Comparison of ENCODE assay signal across 8 mouse cellular contexts in genomic region chr8:94985023-94985422, GRCm38 (mm10). TPM values are rescaled to one million over a fixed set of nuclear protein-coding genes. Genes with fewer than 3 reads are reported as not detected.
DNase-seq lines count a peak whose midpoint lies in the region; ATAC-seq and TF ChIP-seq lines count a peak whose summit lies in the region.

No protein-coding gene starts in this region.

- DNase-seq in layer of hippocampus, adult 2 months (ENCODE audit: low spot score in 2 of 2), result no peak
- no peak for DNase-seq in layer of hippocampus, adult 9-11 months
- DNase-seq in forebrain, embryonic 11.5 days (ENCODE audit: low spot score), result no peak
- DNase-seq in testis, postnatal 10 days (ENCODE audit: low spot score), result peak; percentile 64
- no peak for DNase-seq in cerebellum, postnatal 36 days
- DNase-seq in lung, postnatal 10 days, result no peak

- H3K4me3 ChIP-seq in layer of hippocampus, adult 2 months, result peak overlapping the region; percentile 49
- H3K4me3 ChIP-seq in forebrain, embryonic 11.5 days (ENCODE audit: low read depth, low read length), result no peak overlapping the region
- H3K4me3 ChIP-seq in liver, embryonic 16.5 days (ENCODE audit: low read depth, low read length), result peak overlapping the region; percentile 73

- peak; percentile 54 for TF ChIP-seq CTCF in layer of hippocampus, adult 2 months (conservative IDR thresholded peaks at IDR 0.05)

- H3K4me2 ChIP-seq in forebrain, embryonic 11.5 days (ENCODE audit: low read depth, low read length, severe bottlenecking), result peak overlapping the region; percentile 9; the same call in 1 of the 2 replicates
- H3K4me2 ChIP-seq in liver, embryonic 16.5 days (ENCODE audit: low read depth, low read length), result peak overlapping the region; percentile 74

- no peaks in the 10 kb centered on the region for H3K36me3 ChIP-seq in forebrain, embryonic 11.5 days (ENCODE audit: control insufficient read depth, insufficient read depth, low read length)
- no peaks in the 10 kb centered on the region for H3K36me3 ChIP-seq in liver, embryonic 16.5 days (ENCODE audit: control insufficient read depth, insufficient read depth)

- H3K9ac ChIP-seq in forebrain, embryonic 11.5 days (ENCODE audit: low read length), result no peak overlapping the region
- H3K9ac ChIP-seq in liver, embryonic 16.5 days (ENCODE audit: low read depth, low read length), result peak overlapping the region; percentile 78

- H3K9me3 ChIP-seq in forebrain, embryonic 11.5 days (ENCODE audit: control insufficient read depth, low read length), result no peaks in the 10 kb centered on the region
- no peaks in the 10 kb centered on the region for H3K9me3 ChIP-seq in liver, embryonic 16.5 days (replicated peaks; ENCODE audit: control insufficient read depth, low read length)

- peak overlapping the region; percentile 84 for H3K27ac ChIP-seq in layer of hippocampus, adult 2 months
- H3K27ac ChIP-seq in forebrain, embryonic 11.5 days (ENCODE audit: low read depth, low read length), result no peak overlapping the region
- H3K27ac ChIP-seq in liver, embryonic 16.5 days (ENCODE audit: low read length), result peak overlapping the region; percentile 96

- WGBS in forebrain, embryonic 11.5 days, result 87% methylated on average over 6 of the region's 6 CpGs
- WGBS in liver, embryonic 16.5 days (ENCODE audit: insufficient replicate concordance), result 13% methylated on average over 6 of the region's 6 CpGs

- ATAC-seq in forebrain, embryonic 11.5 days (replicated peaks; ENCODE audit: low FRiP score), result no peak
- ATAC-seq in liver, embryonic 16.5 days (ENCODE audit: low read depth), result peak; percentile 79
- no peak for ATAC-seq in cerebellum, adult (ENCODE audit: insufficient number of reproducible peaks, low FRiP score, low TSS enrichment)

- no peaks in the 10 kb centered on the region for H3K27me3 ChIP-seq in forebrain, embryonic 11.5 days (ENCODE audit: control insufficient read depth, insufficient read depth, low read length)
- no peaks in the 10 kb centered on the region for H3K27me3 ChIP-seq in liver, embryonic 16.5 days (ENCODE audit: control insufficient read depth, insufficient read depth, low read depth, low read length)

- peaks cover 25% of the 10 kb centered on the region for H3K4me1 ChIP-seq in forebrain, embryonic 11.5 days (replicated peaks; ENCODE audit: control insufficient read depth, insufficient read depth, low read length)
- H3K4me1 ChIP-seq in liver, embryonic 16.5 days (ENCODE audit: control insufficient read depth, low read depth, low read length), result peaks cover 70% of the 10 kb centered on the region

RNA-seq across cellular contexts. Expression of gene Adgrg1, which starts 10.5 kb away (rescaled TPM):
- 10 to 100 TPM; 89.7 to 90.5 TPM for total RNA-seq in layer of hippocampus, adult 2 months (2021)
- polyA plus RNA-seq in forebrain, embryonic 11.5 days (2014; fragmentation: Nextera tagmentation; extraction: Ambion mirVana), result 177 and 184 TPM in 2 replicates
- polyA plus RNA-seq in liver, embryonic 16.5 days (2015; fragmentation: Nextera tagmentation; extraction: Ambion mirVana), result 45.0 and 50.6 TPM in 2 replicates

RNA-seq across cellular contexts. Expression of gene Adgrg3, which starts 32.5 kb away (rescaled TPM):
- total RNA-seq in layer of hippocampus, adult 2 months (2021), result under 1 TPM; 0.18 to 0.34 TPM
- 2.9 and 3.2 TPM in 2 replicates for polyA plus RNA-seq in forebrain, embryonic 11.5 days (2014; fragmentation: Nextera tagmentation; extraction: Ambion mirVana)
- polyA plus RNA-seq in liver, embryonic 16.5 days (2015; fragmentation: Nextera tagmentation; extraction: Ambion mirVana), result 8.3 and 9.1 TPM in 2 replicates
